Mouse (Mus musculus) neural tube, postnatal 0 days (tissue): ENCODE measurements around the gene Plekhb1. TPM values are rescaled to one million over a fixed set of nuclear protein-coding genes. Genes with fewer than 3 reads are reported as not detected.

Experiments used
- polyA plus RNA-seq: library from polyadenylated mRNA; unstranded; fragments of >200 nt; fragmentation: Nextera tagmentation; extraction: Ambion mirVana; gene quantifications from 2 replicates; pipeline ENCODE4 v1.2.1, GENCODE M21; 2015

The Plekhb1 gene
- 104 and 115 TPM in 2 replicates for polyA plus RNA-seq

DNA sequence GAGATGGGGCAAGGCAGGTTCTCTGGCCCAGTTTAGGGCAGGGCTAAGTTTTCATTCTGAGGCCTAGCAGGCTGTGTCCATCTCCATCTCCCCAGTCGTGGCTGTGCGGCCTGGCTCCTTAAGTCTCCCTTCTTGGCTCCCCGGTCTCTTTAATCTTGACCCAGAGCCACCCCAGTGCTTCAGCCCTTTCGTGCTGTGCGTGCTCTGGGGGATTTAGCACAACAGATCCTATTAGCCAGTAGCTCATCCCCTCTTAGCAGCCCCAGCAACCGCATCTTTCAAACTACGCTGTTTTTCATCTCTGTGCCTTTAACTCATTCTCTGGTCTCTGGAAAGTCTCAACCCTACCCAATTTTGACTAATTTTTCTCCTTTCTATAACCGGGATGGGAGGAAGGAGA is at the start of gene Plekhb1:
Plekhb1 (minus strand) TSS at position 184 of the 400 bp plus-strand sequence.

GRCm38 (mm10) chr7:100706143-100706841 is 44.1 kb upstream of the Plekhb1 start, which contains the start of gene Fam168a:
Fam168a (plus strand) TSS chr7:100706635.

DNA sequence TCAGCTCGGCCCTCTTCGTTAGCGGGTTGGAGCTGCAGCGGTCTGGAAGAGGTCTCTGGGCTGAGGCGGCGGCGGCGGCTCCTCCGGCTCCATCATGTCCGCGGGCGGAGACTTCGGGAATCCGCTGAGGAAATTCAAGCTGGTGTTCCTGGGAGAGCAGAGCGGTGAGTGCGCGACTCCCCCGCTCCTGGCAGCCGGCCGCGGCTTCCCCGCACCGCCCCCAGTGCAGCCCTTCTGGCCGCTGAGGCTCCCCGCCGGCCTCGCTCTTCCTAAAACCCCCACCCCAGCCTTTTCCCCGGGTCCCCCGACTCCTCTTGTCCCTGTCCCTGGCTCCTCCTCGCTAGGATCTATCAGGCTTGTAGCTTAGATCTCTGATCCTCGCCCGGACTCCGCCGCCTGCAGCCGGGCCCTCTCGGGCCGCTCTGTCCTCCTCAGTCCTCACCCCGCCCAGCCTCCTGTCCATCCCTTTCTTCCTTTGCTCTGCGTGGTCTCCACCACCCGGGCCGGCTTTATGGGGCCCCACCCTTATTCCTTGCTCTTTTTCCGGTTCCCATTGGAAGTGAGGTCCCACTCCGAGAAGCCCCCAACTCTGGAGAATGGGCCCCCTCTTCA is 54.0 kb downstream of the Plekhb1 start, which contains the start of gene Mrpl48:
Mrpl48 (minus strand) TSS at position 172 of the 612 bp plus-strand sequence.

DNA sequence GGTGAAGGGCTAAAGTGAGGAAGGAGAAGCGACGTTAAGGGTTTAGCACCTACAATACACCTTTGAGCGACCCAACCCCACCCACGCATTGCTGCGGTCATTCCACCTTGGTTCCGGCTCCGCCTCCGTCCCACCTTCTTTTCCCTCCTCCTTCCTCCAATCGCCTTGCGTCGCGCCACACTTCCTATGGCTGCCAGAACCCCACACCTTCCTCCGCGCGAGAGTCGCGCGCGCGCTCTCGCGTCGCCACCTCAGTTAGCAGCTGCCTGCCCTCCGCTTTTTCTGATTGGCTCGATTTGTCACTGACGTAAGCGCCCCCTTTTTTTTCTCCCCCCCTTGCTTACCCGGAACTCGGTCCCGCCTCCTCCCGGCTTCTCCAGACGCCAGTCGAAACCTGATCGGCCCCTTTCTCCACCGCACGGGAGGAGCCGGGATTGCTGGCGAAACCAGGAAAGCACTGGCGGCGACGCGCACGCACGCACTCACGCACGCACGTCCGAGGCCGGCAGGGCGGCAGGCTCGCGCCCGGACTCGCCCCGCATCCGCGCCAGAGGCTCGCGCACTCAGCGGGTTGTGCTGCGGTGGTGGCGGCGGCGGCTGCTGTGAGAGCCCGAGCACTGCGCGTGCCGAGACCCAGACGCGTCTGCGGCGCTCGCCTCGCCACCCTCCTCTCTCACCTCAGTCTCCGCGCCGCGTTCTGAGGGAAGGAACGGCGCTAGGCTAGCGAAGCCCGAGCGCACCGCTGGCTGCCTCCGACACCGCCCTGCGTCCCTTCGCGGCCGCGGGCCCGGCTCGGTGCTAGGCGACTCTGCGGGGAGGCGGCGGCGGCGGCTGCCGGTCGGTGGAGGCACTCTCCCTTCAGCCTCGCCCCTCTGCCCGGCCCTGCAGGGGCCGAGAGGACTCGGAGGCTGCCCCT is 54.7 kb downstream of the Plekhb1 start, which contains the start of gene Rab6a:
Rab6a (plus strand) TSS at position 197 of the 916 bp plus-strand sequence.

Other genes starting within 250 kb of the Plekhb1 start
- 0.17 and 0.18 TPM in 2 replicates for gene Ucp3, start 189.4 kb downstream of the Plekhb1 start, polyA plus RNA-seq
- 117 and 120 TPM in 2 replicates for gene Ucp2, start 169.1 kb downstream of the Plekhb1 start, polyA plus RNA-seq
- gene Dnajb13, start 147.5 kb downstream of the Plekhb1 start, polyA plus RNA-seq: 3.4 and 5.2 TPM in 2 replicates
- 12.0 and 12.3 TPM in 2 replicates for gene Coa4, start 125.3 kb downstream of the Plekhb1 start, polyA plus RNA-seq
- gene Rab6a, start 55.0 kb downstream of the Plekhb1 start, polyA plus RNA-seq: 319 and 342 TPM in 2 replicates
- 93.2 and 102 TPM in 2 replicates for gene Mrpl48, start 54.1 kb downstream of the Plekhb1 start, polyA plus RNA-seq
- gene Fam168a, start 44.2 kb upstream of the Plekhb1 start, polyA plus RNA-seq: 113 and 138 TPM in 2 replicates
- gene Relt, start 201.0 kb upstream of the Plekhb1 start, polyA plus RNA-seq: 5.3 and 6.7 TPM in 2 replicates